Mouse (Mus musculus) liver, adult 2 months (tissue): ENCODE results near the gene Slc16a2.

Source experiments
- CTCF ChIP-seq: fragments of 200-500 bp; IDR thresholded peaks from 2 replicates; pipeline ENCODE4 v1.5.1; 2011; ENCODE audit warnings: low read depth, low read length, control low read depth
- POLR2A ChIP-seq: fragments of 200-500 bp; IDR thresholded peaks from 2 replicates; pipeline ENCODE4 v1.6.1; 2011; ENCODE audit warnings: low read length, control low read depth; ENCODE audit not compliant: insufficient read depth; ENCODE audit errors: extremely low read depth

- no peak for TF ChIP-seq POLR2A
- no peak for TF ChIP-seq CTCF
Measured at GRCm38 (mm10) chrX:103722437-103722836, 99.3 kb downstream of the Slc16a2 start.
